Mouse (Mus musculus) adrenal gland, postnatal 10 days (tissue): Measurements from ENCODE around the gene Adcyap1r1. TPM values are rescaled to one million over a fixed set of nuclear protein-coding genes. Genes with fewer than 3 reads are reported as not detected.
A peak's percentile ranks its signal among the peaks of the same experiment; 100 is the strongest.

Experiments
- DNase-seq: peaks from one replicate; pipeline ENCODE4 v3.0.0; 2021; ENCODE audit warnings: mixed read lengths
- total RNA-seq, 2 experiments: library from RNA; stranded (reverse); gene quantifications; 2 replicates each; pipeline ENCODE4 v1.2.3; 2021

The Adcyap1r1 gene
- total RNA-seq, 2 experiments from 2014 or later, result 28.8 to 37.0 TPM

- DNase-seq, result no peak
Measured at GRCm38 (mm10) chr6:55448976-55449678, 2.7 kb upstream of the Adcyap1r1 start.

- DNase-seq, result no peak
Measured at GRCm38 (mm10) chr6:55452381-55452780, 603 bp downstream of the Adcyap1r1 start.

- DNase-seq, result peak; percentile 59
Measured at GRCm38 (mm10) chr6:55453548-55453947, 1.8 kb downstream of the Adcyap1r1 start.

- no peak for DNase-seq
Measured at GRCm38 (mm10) chr6:55455641-55456040, 3.9 kb downstream of the Adcyap1r1 start.

GRCm38 (mm10) chr6:55457727-55458126, 5.9 kb downstream of the Adcyap1r1 start:
- DNase-seq, result no peak

- no peak for DNase-seq
Measured at GRCm38 (mm10) chr6:55458156-55458555, 6.4 kb downstream of the Adcyap1r1 start.

GRCm38 (mm10) chr6:55459545-55460397, 8.0 kb downstream of the Adcyap1r1 start:
- no peak for DNase-seq

- peak; percentile 55 for DNase-seq
Measured at GRCm38 (mm10) chr6:55461141-55461540, 9.4 kb downstream of the Adcyap1r1 start.

GRCm38 (mm10) chr6:55461678-55462077, 9.9 kb downstream of the Adcyap1r1 start:
- no peak for DNase-seq

- DNase-seq, result no peak
Measured at GRCm38 (mm10) chr6:55462394-55462793, 10.6 kb downstream of the Adcyap1r1 start.

GRCm38 (mm10) chr6:55463966-55464365, 12.2 kb downstream of the Adcyap1r1 start:
- no peak for DNase-seq

- DNase-seq, result peak; percentile 69
Measured at GRCm38 (mm10) chr6:55465311-55465710, 13.5 kb downstream of the Adcyap1r1 start.

GRCm38 (mm10) chr6:55466301-55466761, 14.6 kb downstream of the Adcyap1r1 start:
- DNase-seq, result no peak

- peak; percentile 73 for DNase-seq
Measured at GRCm38 (mm10) chr6:55470691-55471090, 18.9 kb downstream of the Adcyap1r1 start.

GRCm38 (mm10) chr6:55472381-55472780, 20.6 kb downstream of the Adcyap1r1 start:
- DNase-seq, result no peak

GRCm38 (mm10) chr6:55480988-55481387, 29.2 kb downstream of the Adcyap1r1 start:
- no peak for DNase-seq

- no peak for DNase-seq
Measured at GRCm38 (mm10) chr6:55482471-55482870, 30.7 kb downstream of the Adcyap1r1 start.

GRCm38 (mm10) chr6:55483360-55483759, 31.6 kb downstream of the Adcyap1r1 start:
- no peak for DNase-seq

- no peak for DNase-seq
Measured at GRCm38 (mm10) chr6:55484224-55484623, 32.4 kb downstream of the Adcyap1r1 start.

GRCm38 (mm10) chr6:55485216-55485615, 33.4 kb downstream of the Adcyap1r1 start:
- no peak for DNase-seq

GRCm38 (mm10) chr6:55487726-55488125, 35.9 kb downstream of the Adcyap1r1 start:
- DNase-seq, result peak; percentile 35

- DNase-seq, result no peak
Measured at GRCm38 (mm10) chr6:55496201-55496600, 44.4 kb downstream of the Adcyap1r1 start.

GRCm38 (mm10) chr6:55498753-55499152, 47.0 kb downstream of the Adcyap1r1 start:
- DNase-seq, result no peak
